Mouse (Mus musculus) retina, postnatal 7 days (tissue): ENCODE results near the gene Sertad1.

Source experiments
- DNase-seq: peaks from one replicate; pipeline ENCODE4 v3.0.0-alpha.2; 2012; ENCODE audit warnings: low read depth, low spot score

Gene Sertad1

GRCm38 (mm10) chr7:27499036-27499435 lies 12.3 kb downstream of the Sertad1 start, which contains the start of gene Prx:
Gene Prx, plus strand, starts transcription at chr7:27499324.
- DNase-seq: no peak

- no peak for DNase-seq
These were observed 14.9 kb downstream of the Sertad1 start for GRCm38 (mm10) chr7:27501620-27502019.

DNA sequence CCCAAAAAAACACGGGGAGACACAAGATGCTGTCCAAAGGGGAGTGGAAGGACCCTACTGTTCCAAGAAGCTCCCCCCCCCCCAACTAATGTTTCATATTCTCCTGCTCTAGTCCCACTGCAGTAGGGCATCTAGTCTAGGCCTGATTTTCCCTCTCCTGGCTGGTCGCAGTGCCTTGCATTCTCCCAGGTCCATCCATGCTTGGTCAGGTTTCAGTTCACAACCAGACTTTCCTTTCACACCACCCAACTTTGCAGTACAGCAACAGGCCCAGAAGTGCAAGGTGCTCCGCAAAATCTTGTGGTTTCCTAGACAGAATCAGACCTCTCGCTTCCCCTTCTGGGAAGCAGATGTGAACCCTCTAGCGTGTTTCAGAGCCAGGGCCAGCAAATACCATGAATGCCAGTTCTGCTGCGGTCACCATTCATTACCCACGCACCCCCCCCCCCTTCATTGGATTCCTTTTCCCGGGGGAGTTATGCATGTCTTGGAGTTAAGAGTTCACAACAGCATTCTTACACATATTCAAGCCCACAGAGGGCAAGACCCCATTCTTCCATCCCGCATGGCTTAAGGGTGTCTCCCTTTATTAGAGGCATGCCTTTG lies 20.2 kb downstream of the Sertad1 start:
- DNase-seq: no peak

DNA sequence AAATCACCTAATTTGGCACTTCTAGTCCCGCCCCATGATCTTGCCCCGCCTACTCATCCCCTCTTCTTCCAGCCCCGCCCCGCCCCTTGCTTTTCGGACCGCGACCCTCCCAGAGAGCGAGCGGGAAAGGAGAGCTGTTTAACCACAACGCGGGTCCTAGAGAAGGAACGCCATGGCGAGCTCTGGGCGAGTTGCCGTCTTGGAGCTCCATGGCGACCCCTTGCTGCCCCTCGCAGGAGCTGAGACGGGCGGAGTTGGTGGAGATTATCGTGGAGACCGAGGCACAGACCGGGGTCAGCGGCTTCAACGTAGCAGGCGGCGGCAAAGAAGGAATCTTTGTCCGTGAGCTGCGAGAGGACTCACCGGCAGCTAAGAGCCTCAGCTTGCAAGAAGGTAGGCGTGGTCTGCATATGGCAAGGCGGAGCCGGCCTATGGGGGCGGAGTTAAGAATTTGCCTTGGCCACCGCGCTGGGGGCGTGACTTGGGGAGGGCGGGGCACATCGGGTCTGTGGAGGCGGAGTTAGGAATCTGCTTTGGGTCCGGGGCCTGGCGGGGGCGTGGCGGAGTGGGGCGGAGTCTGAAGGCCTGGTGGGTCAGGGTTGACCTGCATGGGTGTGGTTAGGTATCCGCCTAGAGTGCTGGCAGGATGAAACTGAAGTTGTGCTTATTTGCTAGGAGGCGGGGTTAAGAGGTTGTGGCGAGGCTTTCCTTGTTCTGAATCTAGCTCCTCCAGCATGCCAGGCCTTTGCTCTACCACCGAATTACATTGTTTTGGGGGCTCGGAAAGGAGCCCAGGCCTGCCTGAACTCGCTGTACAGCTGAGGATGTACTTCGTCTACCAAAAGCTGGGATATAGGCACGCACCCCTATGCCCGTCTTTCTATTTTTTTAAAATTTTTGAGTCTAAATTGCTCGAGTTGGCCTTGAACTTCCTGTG lies 21.3 kb downstream of the Sertad1 start:
- peak; percentile 93 for DNase-seq

- no peak for DNase-seq
These were observed 21.9 kb downstream of the Sertad1 start for GRCm38 (mm10) chr7:27508648-27509005.

DNA sequence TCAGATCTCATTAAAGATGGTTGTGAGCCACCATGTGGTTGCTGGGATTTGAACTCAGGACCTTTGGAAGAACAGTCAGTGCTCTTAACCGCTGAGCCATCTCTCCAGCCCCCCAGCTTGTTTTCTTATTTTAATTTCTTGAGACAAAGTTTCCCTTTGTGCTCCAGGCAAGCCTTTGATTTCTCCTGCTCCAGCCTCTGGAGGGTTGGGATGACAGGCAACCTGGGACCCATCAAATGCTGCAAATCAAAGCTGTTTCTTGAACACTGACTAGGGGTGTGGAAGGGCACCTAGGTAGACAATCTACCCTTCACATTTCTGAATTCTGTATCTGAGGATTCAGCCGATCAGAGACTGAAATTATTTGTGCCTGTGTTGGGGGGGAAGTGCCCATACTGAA lies 24.1 kb downstream of the Sertad1 start:
- DNase-seq: no peak

GRCm38 (mm10) chr7:27514961-27515360 lies 28.3 kb downstream of the Sertad1 start:
- DNase-seq: no peak

DNA sequence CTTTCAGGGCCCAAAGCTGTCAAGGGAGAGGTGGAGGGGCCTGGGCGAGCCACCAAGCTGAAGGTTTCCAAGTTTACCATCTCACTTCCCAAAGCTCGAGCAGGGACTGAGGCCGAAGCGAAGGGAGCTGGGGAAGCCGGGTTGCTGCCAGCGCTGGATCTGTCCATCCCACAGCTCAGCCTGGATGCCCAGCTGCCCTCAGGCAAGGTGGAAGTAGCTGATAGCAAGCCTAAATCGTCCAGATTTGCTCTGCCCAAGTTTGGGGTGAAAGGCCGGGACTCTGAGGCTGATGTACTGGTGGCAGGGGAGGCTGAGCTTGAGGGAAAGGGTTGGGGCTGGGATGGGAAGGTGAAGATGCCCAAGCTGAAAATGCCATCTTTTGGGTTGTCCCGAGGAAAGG lies 31.6 kb downstream of the Sertad1 start:
- no peak for DNase-seq

DNA sequence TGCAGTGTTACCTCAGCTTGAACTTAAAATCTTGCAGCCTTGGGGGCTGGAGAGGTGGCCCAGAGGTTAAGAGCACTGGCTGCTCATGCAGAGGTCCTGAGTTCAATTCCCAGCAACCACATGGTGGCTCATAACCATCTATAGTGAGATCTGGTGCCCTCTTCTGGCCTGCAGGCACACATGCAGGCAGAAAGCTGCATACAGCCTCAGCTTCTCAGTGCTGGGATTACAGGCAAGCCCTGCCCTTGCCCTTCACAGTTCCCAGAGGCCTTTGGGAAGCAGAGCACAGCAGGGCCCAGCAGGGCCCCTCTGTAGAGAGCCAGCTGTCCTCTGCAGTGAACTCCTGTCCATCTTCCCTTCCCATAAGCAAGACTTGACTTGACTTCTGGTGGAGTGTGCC lies 33.4 kb downstream of the Sertad1 start:
- no peak for DNase-seq

GRCm38 (mm10) chr7:27520599-27520998 lies 33.9 kb downstream of the Sertad1 start:
- no peak for DNase-seq

- DNase-seq: no peak
These were observed 36.3 kb downstream of the Sertad1 start, which contains the start of gene Hipk4 for GRCm38 (mm10) chr7:27522967-27523366. Gene Hipk4, plus strand, starts transcription at chr7:27523267.

GRCm38 (mm10) chr7:27523805-27524204 lies 37.1 kb downstream of the Sertad1 start:
- no peak for DNase-seq

DNA sequence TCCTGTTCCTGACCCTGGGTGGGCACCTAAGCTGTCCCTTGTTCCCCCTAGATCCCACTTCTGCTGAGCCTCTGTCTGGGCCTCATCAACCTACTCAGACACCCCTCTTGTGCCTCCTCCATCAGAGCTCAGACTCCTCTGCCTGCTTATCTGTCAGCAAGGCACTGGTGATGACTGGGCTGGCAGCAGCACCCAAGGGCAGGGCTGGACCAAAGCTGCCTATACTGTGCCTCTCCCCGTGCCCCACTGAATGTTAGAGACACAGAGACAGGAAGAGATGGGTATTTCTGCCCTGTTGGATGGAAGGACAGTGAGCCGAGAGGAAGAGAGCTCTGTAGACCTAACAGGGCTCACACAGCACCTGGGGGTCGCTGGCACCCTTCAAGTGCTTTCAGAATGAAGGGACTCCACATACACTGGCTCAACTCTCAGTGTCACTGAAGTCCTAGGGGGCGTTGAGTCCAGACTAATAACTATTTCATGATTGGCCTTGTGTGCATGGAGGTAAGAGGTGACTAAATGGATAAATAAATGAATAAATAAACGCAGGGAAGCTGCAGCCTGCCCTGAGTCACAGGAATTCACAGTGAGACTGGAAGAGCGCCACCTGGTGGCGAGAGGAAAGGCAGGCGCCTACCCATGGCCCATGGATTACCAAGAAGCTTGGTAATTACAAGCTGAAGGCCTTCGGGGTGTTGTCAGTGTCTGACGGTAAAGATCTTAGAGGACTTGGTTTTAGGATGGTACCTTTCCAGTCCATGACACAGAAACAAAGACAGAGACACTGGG lies 39.5 kb downstream of the Sertad1 start:
- peak; percentile 84 for DNase-seq

DNA sequence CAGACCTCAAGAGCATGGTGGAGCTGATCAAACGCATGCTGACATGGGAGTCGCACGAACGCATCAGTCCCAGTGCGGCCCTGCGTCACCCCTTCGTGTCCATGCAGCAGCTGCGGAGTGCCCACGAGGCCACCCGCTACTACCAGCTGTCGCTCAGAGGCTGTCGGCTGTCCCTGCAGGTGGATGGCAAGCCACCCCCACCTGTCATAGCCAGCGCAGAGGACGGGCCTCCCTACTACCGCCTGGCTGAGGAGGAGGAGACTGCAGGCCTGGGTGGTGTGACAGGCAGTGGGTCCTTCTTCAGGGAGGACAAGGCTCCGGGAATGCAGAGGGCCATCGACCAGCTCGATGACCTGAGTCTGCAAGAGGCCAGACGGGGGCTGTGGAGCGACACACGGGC lies 42.4 kb downstream of the Sertad1 start:
- no peak for DNase-seq

- no peak for DNase-seq
These were observed 44.2 kb downstream of the Sertad1 start for GRCm38 (mm10) chr7:27530937-27531336.

DNA sequence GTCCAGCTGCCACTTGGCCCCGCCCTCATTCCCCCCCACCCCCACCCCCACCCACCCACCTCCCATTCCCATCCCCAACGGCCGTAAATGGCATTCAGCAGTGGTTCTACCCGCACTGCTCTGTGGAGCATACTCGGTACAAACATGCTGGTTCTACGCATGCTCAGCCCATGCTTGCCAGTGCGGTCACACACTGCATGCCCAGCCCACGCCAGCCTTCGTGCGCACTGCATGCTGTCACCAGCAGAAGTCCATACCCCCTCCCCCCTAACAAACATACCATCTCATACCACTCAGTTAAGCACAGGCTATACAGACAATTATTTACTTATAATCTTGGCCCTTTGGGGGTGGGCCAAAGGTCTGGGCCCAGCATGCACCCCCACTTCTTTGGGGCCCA lies 45.0 kb downstream of the Sertad1 start:
- DNase-seq: no peak

DNA sequence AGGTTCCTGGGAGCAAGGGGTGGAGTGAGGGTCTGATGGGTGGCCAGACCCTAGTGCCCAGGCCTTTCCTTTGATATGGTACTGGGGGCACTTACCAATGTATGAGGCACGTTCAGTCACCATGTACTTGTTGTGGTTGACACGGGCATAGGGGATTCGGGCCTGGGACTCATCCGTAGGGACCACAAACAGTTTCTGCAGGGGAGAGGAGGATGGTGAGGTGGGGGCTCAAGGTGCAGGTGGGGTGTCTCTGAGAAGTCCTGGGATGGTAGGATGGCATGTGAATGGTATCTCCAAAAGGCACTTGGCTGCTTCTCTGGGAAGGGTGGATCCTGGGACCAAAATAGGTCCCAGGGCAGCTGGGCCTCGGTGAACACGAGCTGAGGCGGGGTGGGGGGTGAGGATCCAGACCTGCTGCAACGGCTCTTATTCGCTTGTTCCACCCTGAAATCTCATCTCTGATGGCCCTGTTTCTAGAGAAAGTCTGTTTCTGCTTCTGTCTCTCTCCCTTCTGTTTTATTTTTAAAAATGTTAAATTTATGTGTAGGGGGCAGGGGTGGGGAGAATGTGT lies 45.9 kb downstream of the Sertad1 start:
- DNase-seq: no peak

DNA sequence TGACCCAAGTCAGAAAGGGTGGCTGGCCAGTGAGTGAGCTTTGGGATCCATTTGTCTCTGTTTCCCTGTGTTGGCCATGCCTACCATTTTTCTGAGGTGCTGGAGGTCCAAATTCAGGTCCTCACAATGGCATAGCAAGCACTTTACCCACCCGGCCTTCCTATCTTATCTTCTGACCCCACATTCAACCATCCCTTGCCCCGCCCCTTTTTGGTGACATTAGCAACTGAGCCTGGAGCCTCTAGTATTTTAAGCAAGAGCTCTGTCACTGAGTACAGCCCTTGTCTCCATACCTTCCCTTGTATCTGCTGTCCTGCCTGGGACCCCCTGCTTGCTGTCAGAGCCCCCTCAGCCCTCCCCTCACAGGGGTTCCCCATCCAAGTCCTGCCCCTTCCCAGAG lies 48.7 kb downstream of the Sertad1 start:
- no peak for DNase-seq

DNA sequence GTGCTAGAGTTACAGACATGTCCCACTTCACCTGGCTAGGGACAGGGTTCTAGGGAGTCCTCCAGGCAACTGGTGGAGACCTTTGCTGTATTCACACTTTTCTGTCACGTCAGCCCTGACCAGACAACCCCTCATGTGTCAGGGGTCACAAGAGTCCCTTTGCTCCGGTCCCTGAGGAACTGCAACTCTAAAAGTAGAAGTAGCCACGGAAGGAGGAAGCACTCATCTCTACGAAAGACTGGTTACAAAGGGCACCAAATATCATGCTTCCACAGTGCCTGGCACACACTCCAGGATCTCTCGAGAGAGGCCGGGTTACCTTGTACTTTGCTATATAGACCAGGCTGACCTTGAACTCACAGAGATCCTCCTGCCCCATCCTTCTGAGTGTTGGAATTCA lies 49.9 kb downstream of the Sertad1 start:
- no peak for DNase-seq

- no peak for DNase-seq
These were observed 51.3 kb downstream of the Sertad1 start for GRCm38 (mm10) chr7:27537998-27538397.

GRCm38 (mm10) chr7:27538797-27539196 lies 52.1 kb downstream of the Sertad1 start:
- no peak for DNase-seq
